Mouse (Mus musculus): ENCODE data around the gene Steap3. TPM values are rescaled to one million over a fixed set of nuclear protein-coding genes. Genes with fewer than 3 reads are reported as not detected.

The Steap3 gene
- 7.8 and 39.2 TPM in 2 replicates for polyA plus RNA-seq (2012; ENCODE audit: low replicate concordance)

DNA sequence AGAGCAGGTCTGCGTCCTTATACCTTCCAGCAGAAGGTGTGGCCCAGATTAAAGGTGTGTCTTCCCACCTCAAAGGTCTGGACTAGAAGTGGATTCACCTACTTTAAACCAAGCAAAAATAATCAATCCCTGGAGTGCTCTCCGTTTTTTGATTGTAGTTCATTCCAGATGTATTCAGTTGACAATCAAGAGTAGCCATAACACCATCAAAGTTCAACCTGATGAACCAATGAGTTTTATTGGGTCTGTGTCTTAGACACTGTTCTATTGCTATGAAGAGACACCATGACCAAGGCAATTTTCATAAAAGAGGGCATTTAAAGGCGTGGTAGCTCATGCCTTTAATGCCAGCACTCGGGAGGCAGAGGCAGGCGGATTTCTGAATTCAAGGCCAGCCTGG lies at the start of gene Steap3:
Gene Steap3 (minus strand): TSS at position 101 of the 400 bp plus-strand sequence.

Other genes starting within 250 kb of the Steap3 start
- 2.1 and 2.3 TPM in 2 replicates for gene Tmem37, start 198.6 kb downstream of the Steap3 start, polyA plus RNA-seq (2012; ENCODE audit: low replicate concordance)
- gene Dbi, start 151.6 kb downstream of the Steap3 start, polyA plus RNA-seq (2012; ENCODE audit: low replicate concordance), result 3.1 and 4.5 TPM in 2 replicates
- gene 3110009E18Rik, start 151.5 kb downstream of the Steap3 start, polyA plus RNA-seq (2012; ENCODE audit: low replicate concordance), result 0.68 and 2.9 TPM in 2 replicates
- not detected in 2 replicates for gene C1ql2, start 67.9 kb upstream of the Steap3 start, polyA plus RNA-seq (2012; ENCODE audit: low replicate concordance)
- gene Marco, start 232.3 kb upstream of the Steap3 start, polyA plus RNA-seq (2012; ENCODE audit: low replicate concordance), result 6.9 and 8.2 TPM in 2 replicates